Comparison of ENCODE assay signal across 19 mouse cellular contexts in genomic region chr10:31515897-31516296, GRCm38 (mm10).
DNase-seq lines count a peak whose midpoint lies in the region; ATAC-seq and TF ChIP-seq lines count a peak whose summit lies in the region.
"Had no signal": no experiment of that assay in that cellular context is flagged by ENCODE, and none has a peak within 500 bp of the region (broad histone marks: within the 10 kb centered on the region; RNA-seq: fewer than 3 reads in every experiment).

No protein-coding gene starts in this region.

- H3K9me3 ChIP-seq in forebrain, embryonic 12.5 days: no peaks in the 10 kb centered on the region
- H3K9me3 ChIP-seq in forebrain, embryonic 10.5 days: no peaks in the 10 kb centered on the region
- H3K9me3 ChIP-seq in midbrain, embryonic 12.5 days: no peaks in the 10 kb centered on the region
- H3K9me3 ChIP-seq in midbrain, postnatal 0 days (ENCODE audit: low read length): no peaks in the 10 kb centered on the region
- H3K9me3 ChIP-seq in hindbrain, embryonic 16.5 days (ENCODE audit: control insufficient read depth, low read length): no peaks in the 10 kb centered on the region
- H3K9me3 ChIP-seq in kidney, embryonic 16.5 days (ENCODE audit: low read length): no peaks in the 10 kb centered on the region
- H3K9me3 ChIP-seq: hindbrain, embryonic 15.5 days; limb, embryonic 15.5 days had no signal

- H3K4me2 ChIP-seq in forebrain, embryonic 12.5 days: no peak overlapping the region
- no peak overlapping the region for H3K4me2 ChIP-seq in midbrain, embryonic 12.5 days (replicated peaks)
- no peak overlapping the region for H3K4me2 ChIP-seq in midbrain, postnatal 0 days (ENCODE audit: low read depth, low read length, poor library complexity, severe bottlenecking)
- no peak overlapping the region for H3K4me2 ChIP-seq in hindbrain, embryonic 16.5 days (ENCODE audit: low read length)
- no peak overlapping the region for H3K4me2 ChIP-seq in kidney, embryonic 16.5 days (replicated peaks; ENCODE audit: low read depth, low read length)
- H3K4me2 ChIP-seq: hindbrain, embryonic 15.5 days; limb, embryonic 15.5 days had no signal

- H3K9ac ChIP-seq in forebrain, embryonic 12.5 days: no peak overlapping the region
- H3K9ac ChIP-seq in midbrain, embryonic 12.5 days (replicated peaks): no peak overlapping the region
- H3K9ac ChIP-seq in midbrain, postnatal 0 days (replicated peaks; ENCODE audit: low read length, poor library complexity, severe bottlenecking): no peak overlapping the region
- no peak overlapping the region for H3K9ac ChIP-seq in hindbrain, embryonic 16.5 days (ENCODE audit: low read depth, low read length)
- H3K9ac ChIP-seq in kidney, embryonic 16.5 days (replicated peaks; ENCODE audit: low read length): no peak overlapping the region
- H3K9ac ChIP-seq: hindbrain, embryonic 15.5 days; limb, embryonic 15.5 days; liver, postnatal 0 days had no signal

- H3K36me3 ChIP-seq in forebrain, embryonic 12.5 days (replicated peaks): no peaks in the 10 kb centered on the region
- H3K36me3 ChIP-seq in forebrain, embryonic 10.5 days (replicated peaks): 0 out of 2 replicates have a peak, but pooled peaks cover 2% of the 10 kb centered on the region
- H3K36me3 ChIP-seq in midbrain, embryonic 12.5 days: no peaks in the 10 kb centered on the region
- H3K36me3 ChIP-seq in midbrain, postnatal 0 days (ENCODE audit: insufficient read depth, low read length): no peaks in the 10 kb centered on the region
- H3K36me3 ChIP-seq in hindbrain, embryonic 16.5 days (ENCODE audit: control insufficient read depth, insufficient read depth, low read length): no peaks in the 10 kb centered on the region
- H3K36me3 ChIP-seq in kidney, embryonic 16.5 days (ENCODE audit: insufficient read depth, low read length): no peaks in the 10 kb centered on the region
- H3K36me3 ChIP-seq: hindbrain, embryonic 15.5 days had no signal

- 67% methylated on average over 1 of the region's 1 CpGs for WGBS in forebrain, embryonic 12.5 days
- WGBS in forebrain, embryonic 10.5 days: 86% methylated on average over 1 of the region's 1 CpGs
- whole genome bisulfite sequencing in midbrain, embryonic 12.5 days: 68% methylated on average over 1 of the region's 1 CpGs
- 52% methylated on average over 1 of the region's 1 CpGs for WGBS in midbrain, postnatal 0 days
- 30% methylated on average over 1 of the region's 1 CpGs for WGBS in hindbrain, embryonic 16.5 days
- 64% methylated on average over 1 of the region's 1 CpGs for WGBS in kidney, embryonic 16.5 days

- peaks cover 5% of the 10 kb centered on the region; the same call in 1 of the 2 replicates for H3K4me1 ChIP-seq in forebrain, embryonic 12.5 days
- H3K4me1 ChIP-seq in forebrain, embryonic 10.5 days: no peaks in the 10 kb centered on the region
- 0 out of 2 replicates have a peak, but pooled peaks cover 6% of the 10 kb centered on the region for H3K4me1 ChIP-seq in midbrain, embryonic 12.5 days
- H3K4me1 ChIP-seq in midbrain, postnatal 0 days (ENCODE audit: insufficient read depth, low read length): no peaks in the 10 kb centered on the region
- no peaks in the 10 kb centered on the region; the same call in 1 of the 2 replicates for H3K4me1 ChIP-seq in hindbrain, embryonic 16.5 days (ENCODE audit: control insufficient read depth, insufficient read depth, low read depth, low read length)
- H3K4me1 ChIP-seq in kidney, embryonic 16.5 days (ENCODE audit: insufficient read depth, low read length): no peaks in the 10 kb centered on the region
- H3K4me1 ChIP-seq: hindbrain, embryonic 15.5 days; limb, embryonic 15.5 days had no signal

- DNase-seq in forebrain, embryonic 10.5 days (ENCODE audit: extremely low spot score, low spot score): no peak
- DNase-seq in midbrain, postnatal 0 days (ENCODE audit: low spot score): no peak
- DNase-seq in cerebellum, postnatal 10 days: no peak
- DNase-seq: adrenal gland, postnatal 10 days; cerebellum, adult 9-10 months; kidney, postnatal 10 days; layer of hippocampus, adult 9-11 months; liver, postnatal 0 days; lung, postnatal 4 days; right cerebral cortex, postnatal 4 days; thymus, adult 18-20 months had no signal

- no peak overlapping the region for H3K27ac ChIP-seq in forebrain, embryonic 12.5 days
- H3K27ac ChIP-seq in forebrain, embryonic 10.5 days: no peak overlapping the region
- no peak overlapping the region for H3K27ac ChIP-seq in midbrain, embryonic 12.5 days (replicated peaks)
- no peak overlapping the region for H3K27ac ChIP-seq in midbrain, postnatal 0 days (ENCODE audit: low read depth, low read length)
- no peak overlapping the region for H3K27ac ChIP-seq in hindbrain, embryonic 16.5 days (ENCODE audit: low read depth, low read length)
- H3K27ac ChIP-seq in kidney, embryonic 16.5 days (ENCODE audit: low read length): no peak overlapping the region
- H3K27ac ChIP-seq: hindbrain, embryonic 15.5 days; limb, embryonic 15.5 days had no signal

- H3K4me3 ChIP-seq in forebrain, embryonic 12.5 days (replicated peaks): no peak overlapping the region
- no peak overlapping the region for H3K4me3 ChIP-seq in forebrain, embryonic 10.5 days
- no peak overlapping the region for H3K4me3 ChIP-seq in midbrain, embryonic 12.5 days
- no peak overlapping the region for H3K4me3 ChIP-seq in midbrain, postnatal 0 days (ENCODE audit: low read depth, low read length)
- no peak overlapping the region for H3K4me3 ChIP-seq in hindbrain, embryonic 16.5 days (ENCODE audit: low read length)
- H3K4me3 ChIP-seq in kidney, embryonic 16.5 days (ENCODE audit: low read length): no peak overlapping the region
- H3K4me3 ChIP-seq: hindbrain, embryonic 15.5 days; limb, embryonic 15.5 days had no signal

- ATAC-seq in forebrain, embryonic 12.5 days (ENCODE audit: low FRiP score): peak; percentile 63
- peak; percentile 34; the same call in 1 of the 2 replicates for ATAC-seq in midbrain, embryonic 12.5 days (ENCODE audit: low FRiP score, low read depth)
- ATAC-seq in midbrain, postnatal 0 days (ENCODE audit: low FRiP score): no peak
- 0 out of 2 replicates have a peak, but pooled peaks have one; percentile 45 for ATAC-seq in hindbrain, embryonic 16.5 days
- no peak for ATAC-seq in CD4-positive, CD25-positive, alpha-beta regulatory T cell, adult 4 months
- no peak for ATAC-seq in kidney, embryonic 16.5 days (ENCODE audit: low FRiP score, low TSS enrichment)
- ATAC-seq: liver, postnatal 0 days had no signal

- H3K27me3 ChIP-seq in forebrain, embryonic 12.5 days: no peaks in the 10 kb centered on the region
- H3K27me3 ChIP-seq in forebrain, embryonic 10.5 days (ENCODE audit: poor library complexity, severe bottlenecking): no peaks in the 10 kb centered on the region
- H3K27me3 ChIP-seq in midbrain, embryonic 12.5 days: no peaks in the 10 kb centered on the region
- H3K27me3 ChIP-seq in midbrain, postnatal 0 days (ENCODE audit: insufficient read depth, low read length): no peaks in the 10 kb centered on the region
- H3K27me3 ChIP-seq in hindbrain, embryonic 16.5 days (replicated peaks; ENCODE audit: control insufficient read depth, insufficient read depth, low read length): no peaks in the 10 kb centered on the region
- H3K27me3 ChIP-seq in kidney, embryonic 16.5 days (ENCODE audit: insufficient read depth, low read length): no peaks in the 10 kb centered on the region
- H3K27me3 ChIP-seq: CH12.LX; hindbrain, embryonic 15.5 days; limb, embryonic 15.5 days had no signal

- TF ChIP-seq CTCF in midbrain, postnatal 0 days (IDR thresholded peaks at IDR 0.05): no peak

Comparison
In these comparisons a context has a peak if more than half of its experiments do, and no peak if none do; other contexts are left out.
1. ATAC-seq: peak in forebrain, embryonic 12.5 days (single experiment), midbrain, embryonic 12.5 days (single experiment) and hindbrain, embryonic 16.5 days (single experiment); none in midbrain, postnatal 0 days (single experiment), CD4-positive, CD25-positive, alpha-beta regulatory T cell, adult 4 months (single experiment) and kidney, embryonic 16.5 days (single experiment).